Mouse (Mus musculus): ENCODE data around the gene Zfp772. TPM values are rescaled to one million over a fixed set of nuclear protein-coding genes. Genes with fewer than 3 reads are reported as not detected.

The Zfp772 gene
- total RNA-seq (2023): 1 to 10 TPM; 1.5 to 2.3 TPM

GRCm38 (mm10) chr7:7209313-7210151 lies at the start of gene Zfp772:
TSS of gene Zfp772 (minus strand) at chr7:7209998.

GRCm38 (mm10) chr7:7247228-7247627 lies 37.4 kb upstream of the Zfp772 start, which contains the start of gene Vmn2r29:
TSS of gene Vmn2r29 (minus strand) at chr7:7247328.

DNA sequence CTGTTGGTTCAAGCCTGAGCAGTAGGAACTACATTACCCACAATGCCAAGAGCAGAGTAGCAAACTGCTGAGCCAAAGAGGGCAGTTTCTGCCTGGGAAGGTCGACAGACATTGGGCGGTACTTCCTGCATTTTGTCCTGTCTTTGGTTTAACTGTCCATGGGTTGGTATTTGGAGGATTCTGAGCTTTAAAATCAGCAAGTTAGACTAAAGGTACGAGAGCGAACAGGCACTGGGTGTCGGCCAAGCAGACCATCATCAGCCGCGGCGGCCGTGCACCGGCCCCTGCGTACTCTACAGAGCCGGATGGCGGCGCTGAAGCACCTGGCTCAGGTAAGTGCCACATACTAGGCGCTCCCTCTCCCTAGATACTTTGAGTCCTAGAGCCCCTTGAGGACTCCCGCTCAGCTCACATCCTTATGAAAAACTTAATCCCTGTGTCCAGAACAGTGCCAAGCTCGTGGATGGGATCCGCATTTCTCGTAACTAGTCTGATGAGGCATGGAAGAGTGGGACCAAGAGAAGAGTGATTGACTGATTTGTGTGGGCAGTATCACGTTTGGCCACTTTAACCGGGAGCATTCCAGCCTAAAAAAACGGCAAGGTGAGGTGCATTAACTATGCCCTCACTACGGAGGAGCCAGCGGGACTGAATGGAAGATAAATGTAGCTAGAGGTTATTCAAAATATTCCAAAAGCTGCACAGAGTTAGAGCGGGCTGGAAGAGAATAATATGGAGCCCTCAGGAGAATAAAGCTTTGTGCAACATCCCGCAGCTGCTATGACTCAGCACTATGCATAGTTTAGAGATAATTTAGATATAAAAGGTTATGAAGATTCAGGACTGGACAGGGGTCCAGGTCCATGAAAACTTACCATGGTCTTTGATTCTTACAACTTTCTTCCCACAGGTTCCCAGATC lies 38.3 kb downstream of the Zfp772 start, which contains the start of gene Zfp418:
Gene Zfp418 (plus strand): TSS at position 104 of the 921 bp plus-strand sequence.

Other genes starting within 250 kb of the Zfp772 start
- gene Aurkc, start 214.7 kb downstream of the Zfp772 start, total RNA-seq (2023): not detected
- 10 to 100 TPM; 20.6 to 22.2 TPM for gene Zfp954, start 88.5 kb downstream of the Zfp772 start, total RNA-seq (2023)
- gene Zfp773, start 73.2 kb downstream of the Zfp772 start, total RNA-seq (2023): under 1 TPM; 0.45 to 0.91 TPM
- gene Zfp418, start 38.7 kb downstream of the Zfp772 start, total RNA-seq (2023): 1 to 10 TPM; 1.2 to 1.5 TPM
- under 1 TPM in 1 of 2 experiments, not detected in 1; 0.52 TPM for gene Vmn2r29, start 37.3 kb upstream of the Zfp772 start, total RNA-seq (2023)
- 1 to 10 TPM; 1.3 to 1.5 TPM for gene Gm45844, start 68.3 kb upstream of the Zfp772 start, total RNA-seq (2023)
- gene Clcn4, start 90.9 kb upstream of the Zfp772 start, total RNA-seq (2023): 10 to 100 TPM; 58.9 to 62.2 TPM
- gene Vmn2r30, start 127.6 kb upstream of the Zfp772 start, total RNA-seq (2023): not detected
- not detected for gene Gm45783, start 164.6 kb upstream of the Zfp772 start, total RNA-seq (2023)
- not detected for gene Vmn2r31, start 189.7 kb upstream of the Zfp772 start, total RNA-seq (2023)

All from monocyte, adult 59 days (primary cell).